Mouse (Mus musculus): Measurements from ENCODE around the gene Atp6v0c.

- no peak for TF ChIP-seq CTCF (IDR thresholded peaks at IDR 0.05; ENCODE audit: insufficient read depth, low read length)
- no peak for TF ChIP-seq POLR2A (IDR thresholded peaks at IDR 0.05; ENCODE audit: borderline replicate concordance, extremely low read depth, low read depth, low read length)
These were observed 20.1 kb downstream of the Atp6v0c start for GRCm38 (mm10) chr17:24149421-24149820.

Data from lung, adult 2 months (tissue).